Mouse (Mus musculus): ENCODE results near the gene Serpini1. TPM values are rescaled to one million over a fixed set of nuclear protein-coding genes. Genes with fewer than 3 reads are reported as not detected.

Gene Serpini1
- total RNA-seq (2021): 2.5 and 3.8 TPM in 2 replicates
- long read RNA-seq, full-length matches to known transcripts: 5 of 7 reads
- long read RNA-seq, partial matches to known transcripts: 0 of 7 reads
- long read RNA-seq, other reads (novel, unspliced or antisense): 2 of 7 reads

GRCm38 (mm10) chr3:75557292-75557691 is at the start of gene Serpini1:
TSS of gene Serpini1 (plus strand) at chr3:75557547.
- DNase-seq: peak; percentile 84

GRCm38 (mm10) chr3:75517631-75518250 is 39.6 kb upstream of the Serpini1 start:
- DNase-seq: peak; percentile 54

GRCm38 (mm10) chr3:75521314-75521713 is 36.0 kb upstream of the Serpini1 start:
- no peak for DNase-seq

GRCm38 (mm10) chr3:75522527-75522926 is 34.8 kb upstream of the Serpini1 start:
- no peak for DNase-seq

- no peak for DNase-seq
Measured at GRCm38 (mm10) chr3:75531074-75531473, 26.3 kb upstream of the Serpini1 start.

GRCm38 (mm10) chr3:75534045-75534834 is 23.1 kb upstream of the Serpini1 start:
- no peak for DNase-seq

GRCm38 (mm10) chr3:75541259-75541658 is 16.1 kb upstream of the Serpini1 start:
- DNase-seq: no peak

- DNase-seq: no peak
Measured at GRCm38 (mm10) chr3:75542852-75543251, 14.5 kb upstream of the Serpini1 start.

- DNase-seq: no peak
Measured at GRCm38 (mm10) chr3:75544287-75544686, 13.1 kb upstream of the Serpini1 start.

GRCm38 (mm10) chr3:75551248-75551647 is 6.1 kb upstream of the Serpini1 start:
- no peak for DNase-seq

GRCm38 (mm10) chr3:75556121-75556694 is 1.1 kb upstream of the Serpini1 start:
- DNase-seq: no peak

- peak; percentile 98 for DNase-seq
Measured at GRCm38 (mm10) chr3:75556695-75557291, 554 bp upstream of the Serpini1 start, which contains the start of gene Pdcd10. TSS of gene Pdcd10 (minus strand) at chr3:75556856.

- no peak for DNase-seq
Measured at GRCm38 (mm10) chr3:75574074-75574473, 16.7 kb downstream of the Serpini1 start.

GRCm38 (mm10) chr3:75575582-75575981 is 18.2 kb downstream of the Serpini1 start:
- DNase-seq: no peak

- DNase-seq: peak; percentile 4
Measured at GRCm38 (mm10) chr3:75579352-75579751, 22.0 kb downstream of the Serpini1 start.

- no peak for DNase-seq
Measured at GRCm38 (mm10) chr3:75583293-75583692, 25.9 kb downstream of the Serpini1 start.

- no peak for DNase-seq
Measured at GRCm38 (mm10) chr3:75584898-75585297, 27.6 kb downstream of the Serpini1 start.

- no peak for DNase-seq
Measured at GRCm38 (mm10) chr3:75611019-75611418, 53.7 kb downstream of the Serpini1 start.

- no peak for DNase-seq
Measured at GRCm38 (mm10) chr3:75624627-75625026, 67.3 kb downstream of the Serpini1 start.

- DNase-seq: no peak
Measured at GRCm38 (mm10) chr3:75630988-75631615, 73.8 kb downstream of the Serpini1 start.

GRCm38 (mm10) chr3:75633221-75633620 is 75.9 kb downstream of the Serpini1 start:
- no peak for DNase-seq

- no peak for DNase-seq
Measured at GRCm38 (mm10) chr3:75633635-75634034, 76.3 kb downstream of the Serpini1 start.

Measured in adrenal gland, postnatal 25 days (tissue).